Mouse (Mus musculus): ENCODE measurements at regions not wholly inside any gene's neighbourhood (a gene's known extent, or its start where the extent isn't known, plus 50 kb on each side); places are given as distances from the start of the nearest gene placed in this dataset.

DNA sequence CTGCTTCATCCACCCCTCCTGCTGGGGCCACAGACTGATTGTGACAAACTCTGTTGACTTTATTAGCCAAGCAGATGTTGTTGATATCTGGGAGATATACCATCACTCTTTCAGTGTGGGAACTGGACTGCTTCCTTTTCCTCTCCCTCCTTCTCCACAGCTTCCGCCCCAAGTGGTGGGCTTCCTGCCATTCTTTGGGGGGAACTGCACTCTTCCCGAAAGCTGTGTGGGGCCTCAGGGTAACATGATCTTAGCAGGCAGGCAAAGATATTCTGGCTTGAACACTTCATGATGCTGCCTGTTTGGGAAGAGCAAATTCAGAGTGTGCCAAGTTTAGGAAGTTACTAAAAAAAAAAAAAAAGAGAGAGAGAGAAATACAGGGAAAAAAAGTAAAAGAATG is 267.1 kb upstream of the Maf start:
- TF ChIP-seq CTCF (IDR thresholded peaks at IDR 0.05; ENCODE audit: low read depth, low read length) (no peak), POLR2A (IDR thresholded peaks at IDR 0.05; ENCODE audit: extremely low read depth, insufficient read depth, low read length) (no peak)

Data from liver, adult 2 months (tissue).